Mouse (Mus musculus) mouse trophoblast stem cell (cell line): ENCODE data around the gene Gid8.

Experiments used
- in situ Hi-C, 2 experiments: fragments of 300-500 bp; cut with MseI, MboI; formaldehyde crosslinking; loops; 2 replicates in 1 of 2; 3 replicates in 1 of 2; pipeline ENCODE4 v1.15.1; 2025

The Gid8 gene

DNA sequence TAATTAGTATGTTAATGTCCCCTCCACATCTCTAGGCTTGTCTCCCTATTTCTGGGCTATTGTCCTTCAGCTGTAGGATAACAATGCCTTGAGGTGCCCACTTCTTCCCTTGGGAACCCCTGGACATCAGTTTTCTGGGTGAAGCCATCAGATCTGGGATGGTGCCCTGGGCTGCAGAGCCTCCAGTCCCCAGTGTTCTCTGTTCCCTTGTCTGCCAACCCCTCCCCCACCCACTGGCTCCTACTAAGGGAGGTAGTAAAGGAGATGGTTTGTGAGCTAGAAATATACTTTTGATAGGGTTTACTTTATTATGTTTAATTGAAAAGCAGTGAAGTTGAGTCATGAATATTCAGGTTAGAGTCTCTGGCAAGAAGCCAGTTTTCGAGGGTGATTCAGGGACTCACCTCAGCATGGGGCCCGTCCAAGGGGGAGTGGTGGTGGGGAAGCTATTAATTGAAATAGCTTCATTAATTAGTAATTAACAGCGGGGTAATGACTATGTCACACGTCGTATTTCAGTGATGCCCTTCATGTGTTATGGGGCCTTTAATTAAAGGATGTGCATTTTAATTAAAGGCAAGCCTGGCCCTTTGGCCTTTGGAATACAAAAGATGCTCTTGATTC is 36.8 kb downstream of the Gid8 start:
- in situ Hi-C loops, result loop anchor here in 1 of 2 experiments (10.0 kb wide), 1 partner anchor 72 kb away; no protein-coding TSS in a partner anchor

DNA sequence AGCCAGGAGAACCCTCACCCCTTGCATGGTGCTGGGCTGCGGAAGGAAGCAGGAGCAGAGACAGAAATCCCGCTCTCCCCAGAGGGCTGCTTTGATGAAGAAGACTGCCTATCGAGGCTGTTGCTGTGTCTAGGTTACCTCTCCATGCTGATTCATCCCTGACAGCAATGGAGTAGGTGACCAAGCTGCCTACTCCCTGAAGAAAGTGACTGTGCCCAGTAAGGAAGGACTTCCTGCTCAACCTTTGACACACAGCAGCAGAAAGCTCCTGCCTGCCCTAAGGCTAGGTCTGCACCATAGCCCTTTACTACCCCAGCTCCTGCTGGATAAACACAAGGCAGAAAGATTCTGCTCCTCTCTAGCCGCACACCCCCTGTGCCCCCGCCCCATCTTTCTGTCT is 39.0 kb downstream of the Gid8 start:
- in situ Hi-C loops, result loop anchor here in 1 of 2 experiments (10.0 kb wide), 1 partner anchor 74 kb away; no protein-coding TSS in a partner anchor

DNA sequence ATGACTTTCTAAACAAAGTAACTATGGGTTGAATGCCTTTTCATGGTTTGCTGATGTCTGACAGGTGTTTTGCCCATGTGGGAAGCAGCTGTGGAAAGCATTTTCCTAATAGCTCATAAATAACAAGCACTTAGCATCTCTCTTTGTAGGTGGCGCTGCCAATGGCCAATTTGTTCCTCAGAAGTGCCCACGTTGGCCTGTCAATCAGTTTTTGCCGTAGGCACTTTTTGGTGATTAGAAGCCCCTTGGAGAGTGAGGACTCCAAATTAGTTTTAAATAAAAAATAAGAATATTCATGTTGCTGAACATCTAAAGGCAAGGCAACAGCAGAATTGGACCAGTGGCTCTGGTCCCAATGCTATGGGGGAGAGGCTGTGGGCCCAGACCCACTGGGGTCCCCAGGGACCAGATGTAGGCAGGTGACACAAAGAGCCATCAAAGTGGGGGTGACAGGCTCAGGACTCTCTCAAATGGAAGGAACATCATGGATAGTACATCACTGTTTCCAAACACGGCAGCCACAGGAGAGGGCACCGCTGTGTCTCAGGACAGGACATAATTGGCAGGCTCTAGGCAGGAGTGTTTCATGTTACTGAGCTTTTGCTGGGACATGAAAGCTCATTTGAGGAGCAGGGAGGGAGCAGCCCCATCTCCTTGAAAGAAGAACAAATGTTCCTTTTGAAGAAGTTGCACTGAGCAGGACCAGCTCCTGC is 45.2 kb downstream of the Gid8 start:
- in situ Hi-C loops, result no loop called here

DNA sequence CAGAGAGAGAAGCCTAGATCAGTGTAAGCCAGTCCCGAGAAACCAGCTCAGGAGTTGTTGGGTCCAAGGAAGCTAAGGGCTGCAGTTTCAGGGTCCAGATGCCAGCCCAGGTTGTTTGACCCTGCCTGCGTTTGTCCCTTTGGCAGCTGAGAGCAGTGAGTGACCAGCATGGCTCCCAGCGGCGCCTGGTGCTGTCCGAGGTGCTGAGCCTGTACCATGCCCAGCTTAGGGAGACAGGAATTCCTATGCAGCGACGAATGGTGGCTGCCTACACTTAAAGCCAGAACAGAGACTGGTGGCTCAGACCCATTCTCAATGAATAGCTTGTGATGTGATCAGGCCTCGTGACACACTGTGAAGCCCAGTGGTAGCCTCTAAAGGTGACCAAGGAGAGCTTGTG is 46.0 kb downstream of the Gid8 start:
- in situ Hi-C loops, result no loop called here

DNA sequence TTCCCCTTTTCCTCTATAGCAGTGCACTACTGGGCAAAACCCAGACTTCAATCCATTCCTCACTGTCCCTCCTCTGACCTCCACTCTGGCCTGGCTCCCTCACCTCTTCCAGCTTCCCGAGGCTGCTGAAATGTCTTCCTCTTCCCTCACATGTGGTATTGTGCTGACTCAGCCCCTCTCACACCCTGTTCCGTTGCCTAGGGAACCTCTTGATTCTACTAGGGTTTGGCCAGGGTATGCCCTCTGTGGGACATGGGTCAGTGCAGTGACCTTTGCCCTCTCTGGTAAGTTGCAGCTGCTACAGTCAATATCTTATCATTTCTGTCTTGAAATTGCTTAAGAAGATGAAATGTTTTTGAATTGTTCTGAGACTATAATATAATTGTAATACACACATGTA is 46.9 kb downstream of the Gid8 start:
- in situ Hi-C loops, result no loop called here

DNA sequence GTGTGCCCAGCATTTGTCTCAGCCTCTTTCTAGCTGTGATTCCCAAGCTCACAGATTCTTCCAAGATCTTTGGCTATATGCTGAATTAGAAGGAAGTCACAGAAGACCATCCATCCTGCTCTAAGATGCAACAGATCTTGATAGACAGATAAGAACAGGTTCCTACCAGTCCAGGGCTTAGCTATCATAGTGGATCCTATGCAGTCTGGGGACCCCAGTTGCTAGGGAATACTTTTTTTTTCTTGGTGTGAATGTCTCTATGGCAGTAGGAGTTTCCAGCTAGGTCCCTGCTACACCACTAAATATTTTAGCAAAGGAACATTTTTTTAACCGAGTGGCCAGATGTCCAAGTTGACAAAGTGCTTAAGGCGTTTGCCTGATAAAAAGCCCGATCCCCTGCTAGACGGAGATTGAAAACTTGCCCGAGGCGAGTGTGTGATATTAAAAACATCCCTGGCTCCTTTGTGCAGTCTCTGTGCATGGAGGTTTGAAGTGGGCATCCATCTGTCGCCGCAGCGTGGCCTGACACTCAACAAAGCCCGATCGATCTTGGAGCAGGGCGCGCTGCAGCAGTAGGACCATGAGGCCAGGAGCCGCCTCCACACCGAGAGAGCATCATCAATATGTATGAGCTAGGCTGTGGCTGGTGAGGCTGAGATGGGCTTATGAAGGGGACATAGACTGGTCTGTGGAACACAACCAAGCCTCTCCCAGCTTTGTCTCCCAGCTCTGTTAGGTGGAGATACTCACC is 48.8 kb downstream of the Gid8 start:
- in situ Hi-C loops, result no loop called here

DNA sequence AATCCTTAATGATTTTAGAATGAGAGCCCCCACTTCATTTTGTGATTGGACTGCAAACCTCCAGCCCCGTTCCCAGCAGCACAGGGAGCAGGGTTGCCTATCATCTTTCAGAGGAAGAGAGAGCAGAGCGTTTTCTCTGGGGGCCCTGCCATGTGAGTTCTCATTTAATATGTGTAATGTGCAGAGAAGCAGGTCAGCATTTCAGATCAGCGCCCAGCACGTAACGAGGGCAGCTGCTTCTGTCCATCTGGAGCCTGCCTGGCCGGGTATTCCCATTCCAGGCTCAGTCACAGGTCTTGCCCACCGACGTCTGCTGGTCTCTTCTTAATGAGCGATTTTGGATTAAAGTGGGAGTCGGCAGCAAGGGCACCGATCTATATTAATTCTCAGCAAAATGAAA is 55.1 kb downstream of the Gid8 start:
- in situ Hi-C loops, result no loop called here

DNA sequence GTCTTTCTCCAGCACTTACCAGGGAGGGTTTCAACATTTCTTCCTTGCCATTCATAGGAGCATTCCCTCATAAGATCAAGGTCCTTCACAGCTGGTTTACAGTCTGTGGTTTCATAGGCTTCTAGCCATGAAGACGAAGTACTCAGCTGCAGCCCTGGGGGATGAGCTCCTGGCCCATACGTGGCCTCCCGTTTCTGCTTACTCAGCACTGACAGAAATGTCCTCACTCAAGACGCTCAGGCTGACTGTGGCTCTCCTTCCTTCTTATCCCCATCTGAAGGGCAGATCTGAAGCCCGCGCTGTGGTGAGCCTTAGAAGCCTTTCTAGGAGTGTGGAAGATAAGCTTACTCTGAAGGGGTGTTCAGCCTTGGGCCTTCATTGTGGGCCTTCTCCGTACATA is 55.8 kb downstream of the Gid8 start:
- in situ Hi-C loops, result no loop called here
